Mouse (Mus musculus): ENCODE results near the gene Olfr1234. TPM values are rescaled to one million over a fixed set of nuclear protein-coding genes. Genes with fewer than 3 reads are reported as not detected.
A peak's percentile ranks its signal among the peaks of the same experiment; 100 is the strongest.

The Olfr1234 gene
- polyA plus RNA-seq (2014; fragmentation: Nextera tagmentation; extraction: Ambion mirVana), result not detected in 2 replicates

GRCm38 (mm10) chr2:89364765-89365164 is at the start of gene Olfr1234:
Olfr1234 (minus strand) TSS chr2:89364865.
- WGBS, result 85% methylated on average over 4 of the region's 4 CpGs
- Histone ChIP-seq H3K27me3 (replicated peaks; ENCODE audit: control insufficient read depth, insufficient read depth, low read length) (no peaks in the 10 kb centered on the region), H3K27ac (replicated peaks; ENCODE audit: low read depth, low read length) (no peak within 1 kb of the TSS), H3K36me3 (ENCODE audit: control insufficient read depth, insufficient read depth, low read length) (no peaks in the 10 kb centered on the region), H3K9me3 (ENCODE audit: control insufficient read depth, low read length) (no peaks in the 10 kb centered on the region), H3K4me2 (ENCODE audit: low read depth, low read length) (no peak within 1 kb of the TSS), H3K9ac (ENCODE audit: low read depth, low read length) (no peak within 1 kb of the TSS), H3K4me1 (ENCODE audit: control insufficient read depth, insufficient read depth, low read length) (no peaks in the 10 kb centered on the region), H3K4me3 (ENCODE audit: low read depth, low read length) (no peak within 1 kb of the TSS)
- DNase-seq (ENCODE audit: low spot score) (no peak), ATAC-seq (ENCODE audit: low read depth) (no peak)

GRCm38 (mm10) chr2:89409576-89409975 is 44.9 kb upstream of the Olfr1234 start, which contains the start of gene Olfr1238:
Olfr1238 (minus strand) TSS chr2:89409676.
- no peaks in the 10 kb centered on the region for H3K9me3 ChIP-seq (ENCODE audit: control insufficient read depth, low read length)
- H3K4me3 ChIP-seq (ENCODE audit: low read depth, low read length), result no peak within 1 kb of the TSS
- H3K27me3 ChIP-seq (replicated peaks; ENCODE audit: control insufficient read depth, insufficient read depth, low read length), result no peaks in the 10 kb centered on the region
- no peak within 1 kb of the TSS for H3K4me2 ChIP-seq (ENCODE audit: low read depth, low read length)
- H3K4me1 ChIP-seq (ENCODE audit: control insufficient read depth, insufficient read depth, low read length), result no peaks in the 10 kb centered on the region
- H3K36me3 ChIP-seq (ENCODE audit: control insufficient read depth, insufficient read depth, low read length), result no peaks in the 10 kb centered on the region
- ATAC-seq (ENCODE audit: low read depth), result no peak
- DNase-seq (ENCODE audit: low spot score), result peak; percentile 11
- 90% methylated on average over 2 of the region's 2 CpGs for WGBS
- H3K27ac ChIP-seq (replicated peaks; ENCODE audit: low read depth, low read length), result no peak within 1 kb of the TSS
- H3K9ac ChIP-seq (ENCODE audit: low read depth, low read length), result no peak within 1 kb of the TSS

- H3K27me3 ChIP-seq (replicated peaks; ENCODE audit: control insufficient read depth, insufficient read depth, low read length), result no peaks in the 10 kb centered on the region
- no peaks in the 10 kb centered on the region for H3K9me3 ChIP-seq (ENCODE audit: control insufficient read depth, low read length)
- no peaks in the 10 kb centered on the region for H3K4me1 ChIP-seq (ENCODE audit: control insufficient read depth, insufficient read depth, low read length)
- no peak overlapping the region for H3K4me2 ChIP-seq (ENCODE audit: low read depth, low read length)
- no peaks in the 10 kb centered on the region for H3K36me3 ChIP-seq (ENCODE audit: control insufficient read depth, insufficient read depth, low read length)
- no peak overlapping the region for H3K9ac ChIP-seq (ENCODE audit: low read depth, low read length)
- WGBS, result 88% methylated on average over 1 of the region's 1 CpGs
- no peak overlapping the region for H3K27ac ChIP-seq (replicated peaks; ENCODE audit: low read depth, low read length)
- DNase-seq (ENCODE audit: low spot score), result no peak
- no peak overlapping the region for H3K4me3 ChIP-seq (ENCODE audit: low read depth, low read length)
- no peak for ATAC-seq (ENCODE audit: low read depth)
Measured at GRCm38 (mm10) chr2:89400882-89401281, 36.2 kb upstream of the Olfr1234 start.

- no peaks in the 10 kb centered on the region for H3K4me1 ChIP-seq (ENCODE audit: control insufficient read depth, insufficient read depth, low read length)
- no peaks in the 10 kb centered on the region for H3K9me3 ChIP-seq (ENCODE audit: control insufficient read depth, low read length)
- H3K36me3 ChIP-seq (ENCODE audit: control insufficient read depth, insufficient read depth, low read length), result no peaks in the 10 kb centered on the region
- H3K9ac ChIP-seq (ENCODE audit: low read depth, low read length), result no peak within 1 kb of the TSS
- no peak within 1 kb of the TSS for H3K27ac ChIP-seq (replicated peaks; ENCODE audit: low read depth, low read length)
- no peaks in the 10 kb centered on the region for H3K27me3 ChIP-seq (replicated peaks; ENCODE audit: control insufficient read depth, insufficient read depth, low read length)
- DNase-seq (ENCODE audit: low spot score) (no peak), ATAC-seq (ENCODE audit: low read depth) (no peak)
- no peak within 1 kb of the TSS for H3K4me3 ChIP-seq (ENCODE audit: low read depth, low read length)
- no peak within 1 kb of the TSS for H3K4me2 ChIP-seq (ENCODE audit: low read depth, low read length)
Measured at GRCm38 (mm10) chr2:89342298-89342697, 22.4 kb downstream of the Olfr1234 start, which contains the start of gene Olfr1233. Olfr1233 (minus strand) TSS chr2:89342398.

- no peak within 1 kb of the TSS for H3K4me3 ChIP-seq (ENCODE audit: low read depth, low read length)
- H3K27ac ChIP-seq (replicated peaks; ENCODE audit: low read depth, low read length), result no peak within 1 kb of the TSS
- H3K4me1 ChIP-seq (ENCODE audit: control insufficient read depth, insufficient read depth, low read length), result no peaks in the 10 kb centered on the region
- H3K4me2 ChIP-seq (ENCODE audit: low read depth, low read length), result no peak within 1 kb of the TSS
- H3K9me3 ChIP-seq (ENCODE audit: control insufficient read depth, low read length), result no peaks in the 10 kb centered on the region
- no peaks in the 10 kb centered on the region for H3K36me3 ChIP-seq (ENCODE audit: control insufficient read depth, insufficient read depth, low read length)
- DNase-seq (ENCODE audit: low spot score) (no peak), ATAC-seq (ENCODE audit: low read depth) (no peak)
- H3K9ac ChIP-seq (ENCODE audit: low read depth, low read length), result no peak within 1 kb of the TSS
- H3K27me3 ChIP-seq (replicated peaks; ENCODE audit: control insufficient read depth, insufficient read depth, low read length), result no peaks in the 10 kb centered on the region
Measured at GRCm38 (mm10) chr2:89329575-89329974, 35.1 kb downstream of the Olfr1234 start, which contains the start of gene Olfr1232. Olfr1232 (minus strand) TSS chr2:89329675.

Other genes starting within 250 kb of the Olfr1234 start
- gene Olfr1221, start 247.6 kb downstream of the Olfr1234 start, polyA plus RNA-seq (2014; fragmentation: Nextera tagmentation; extraction: Ambion mirVana), result 0.04 TPM in 1 of 2 replicates, not detected in the other
- gene Olfr1222, start 231.8 kb downstream of the Olfr1234 start, polyA plus RNA-seq (2014; fragmentation: Nextera tagmentation; extraction: Ambion mirVana), result 0.06 TPM in 1 of 2 replicates, not detected in the other
- gene Olfr1223, start 213.3 kb downstream of the Olfr1234 start, polyA plus RNA-seq (2014; fragmentation: Nextera tagmentation; extraction: Ambion mirVana), result not detected in 2 replicates
- gene Olfr1224-ps1, start 200.8 kb downstream of the Olfr1234 start, polyA plus RNA-seq (2014; fragmentation: Nextera tagmentation; extraction: Ambion mirVana), result not detected in 2 replicates
- gene Olfr1225, start 190.2 kb downstream of the Olfr1234 start, polyA plus RNA-seq (2014; fragmentation: Nextera tagmentation; extraction: Ambion mirVana), result not detected in 2 replicates
- 0.08 and 0.14 TPM in 2 replicates for gene Olfr1226, start 164.8 kb downstream of the Olfr1234 start, polyA plus RNA-seq (2014; fragmentation: Nextera tagmentation; extraction: Ambion mirVana)
- not detected in 2 replicates for gene Olfr1228, start 110.8 kb downstream of the Olfr1234 start, polyA plus RNA-seq (2014; fragmentation: Nextera tagmentation; extraction: Ambion mirVana)
- not detected in 2 replicates for gene Olfr1229, start 76.9 kb downstream of the Olfr1234 start, polyA plus RNA-seq (2014; fragmentation: Nextera tagmentation; extraction: Ambion mirVana)
- gene Olfr1230, start 67.6 kb downstream of the Olfr1234 start, polyA plus RNA-seq (2014; fragmentation: Nextera tagmentation; extraction: Ambion mirVana), result not detected in 2 replicates
- 0.04 TPM in 1 of 2 replicates, not detected in the other for gene Olfr1231, start 57.8 kb downstream of the Olfr1234 start, polyA plus RNA-seq (2014; fragmentation: Nextera tagmentation; extraction: Ambion mirVana)
- gene Olfr1232, start 35.2 kb downstream of the Olfr1234 start, polyA plus RNA-seq (2014; fragmentation: Nextera tagmentation; extraction: Ambion mirVana), result not detected in 2 replicates
- gene Olfr1233, start 22.5 kb downstream of the Olfr1234 start, polyA plus RNA-seq (2014; fragmentation: Nextera tagmentation; extraction: Ambion mirVana), result 0.06 TPM in 1 of 2 replicates, not detected in the other
- not detected in 2 replicates for gene Olfr1238, start 44.8 kb upstream of the Olfr1234 start, polyA plus RNA-seq (2014; fragmentation: Nextera tagmentation; extraction: Ambion mirVana)
- gene Olfr1239, start 55.5 kb upstream of the Olfr1234 start, polyA plus RNA-seq (2014; fragmentation: Nextera tagmentation; extraction: Ambion mirVana), result not detected in 2 replicates
- gene Olfr1240, start 78.1 kb upstream of the Olfr1234 start, polyA plus RNA-seq (2014; fragmentation: Nextera tagmentation; extraction: Ambion mirVana), result not detected in 2 replicates
- gene Olfr1241, start 122.3 kb upstream of the Olfr1234 start, polyA plus RNA-seq (2014; fragmentation: Nextera tagmentation; extraction: Ambion mirVana), result not detected in 2 replicates
- gene Olfr1242, start 133.5 kb upstream of the Olfr1234 start, polyA plus RNA-seq (2014; fragmentation: Nextera tagmentation; extraction: Ambion mirVana), result not detected in 2 replicates
- gene Olfr1243, start 166.6 kb upstream of the Olfr1234 start, polyA plus RNA-seq (2014; fragmentation: Nextera tagmentation; extraction: Ambion mirVana), result not detected in 2 replicates
- gene Olfr1245, start 213.6 kb upstream of the Olfr1234 start, polyA plus RNA-seq (2014; fragmentation: Nextera tagmentation; extraction: Ambion mirVana), result not detected in 2 replicates
- gene Olfr1246, start 228.3 kb upstream of the Olfr1234 start, polyA plus RNA-seq (2014; fragmentation: Nextera tagmentation; extraction: Ambion mirVana), result not detected in 2 replicates
- gene Olfr1247, start 249.3 kb upstream of the Olfr1234 start, polyA plus RNA-seq (2014; fragmentation: Nextera tagmentation; extraction: Ambion mirVana), result not detected in 2 replicates

Measured in embryonic facial prominence, embryonic 14.5 days (tissue).